Mouse (Mus musculus): ENCODE results near the gene Sipa1l1. TPM values are rescaled to one million over a fixed set of nuclear protein-coding genes. Genes with fewer than 3 reads are reported as not detected.

The Sipa1l1 gene
- total and polyA plus RNA-seq, 3 experiments, result 13.6 to 36.7 (median 23.6) TPM

DNA sequence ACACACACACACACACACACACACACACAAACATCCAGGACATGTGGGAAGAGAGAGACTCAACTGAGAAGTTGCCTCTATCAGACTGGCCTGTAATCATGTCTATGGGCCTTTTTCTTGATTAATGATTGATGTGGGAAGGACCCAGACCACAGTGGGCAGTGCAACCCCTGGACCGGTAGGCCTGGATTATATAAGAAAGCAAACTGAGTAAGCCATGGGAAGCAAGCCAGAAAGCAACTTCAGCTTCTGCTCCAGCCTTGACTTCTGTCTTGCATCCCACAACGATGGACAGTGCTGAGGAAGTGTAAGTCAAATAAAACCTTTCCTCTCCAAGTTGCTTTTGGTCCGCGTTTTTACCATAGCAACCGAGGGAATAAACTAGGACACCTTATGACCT is 298.1 kb downstream of the Sipa1l1 start:
- TF ChIP-seq IRF4 (IDR thresholded peaks at IDR 0.05; ENCODE audit: low read depth, low read length), result no peak
- TF ChIP-seq NRF1 (IDR thresholded peaks at IDR 0.05; ENCODE audit: low read depth, low read length), result no peak
- TF ChIP-seq TCF12 (IDR thresholded peaks at IDR 0.05; ENCODE audit: low read depth, low read length), result no peak
- TF ChIP-seq TBP (conservative IDR thresholded peaks at IDR 0.05; ENCODE audit: low read depth, low read length), result no peak
- TF ChIP-seq ZC3H11A (IDR thresholded peaks at IDR 0.05; ENCODE audit: low read depth, low read length), result no peak
- no peak for TF ChIP-seq MAZ (IDR thresholded peaks at IDR 0.05; ENCODE audit: low read depth, low read length)
- TF ChIP-seq RAD21 (IDR thresholded peaks at IDR 0.05; ENCODE audit: low read depth, low read length), result no peak
- no peak for TF ChIP-seq BHLHE40 (IDR thresholded peaks at IDR 0.05; ENCODE audit: low read depth, low read length)
- TF ChIP-seq USF1 (IDR thresholded peaks at IDR 0.05; ENCODE audit: low read depth, low read length), result no peak
- no peak for TF ChIP-seq JUND (conservative IDR thresholded peaks at IDR 0.05; ENCODE audit: low read depth, low read length)
- no peak for TF ChIP-seq E2F4 (IDR thresholded peaks at IDR 0.05; ENCODE audit: insufficient replicate concordance, low read depth, low read length)
- TF ChIP-seq POLR2A (IDR thresholded peaks at IDR 0.05; ENCODE audit: low read depth, low read length), result no peak
- TF ChIP-seq UBTF (IDR thresholded peaks at IDR 0.05; ENCODE audit: low read depth, low read length), result no peak
- no peak for TF ChIP-seq CHD1 (IDR thresholded peaks at IDR 0.05; ENCODE audit: low read depth, low read length)
- no peak for TF ChIP-seq POLR2AphosphoS2 (IDR thresholded peaks at IDR 0.05; ENCODE audit: low read depth, low read length)
- no peak for TF ChIP-seq GABPA (IDR thresholded peaks at IDR 0.05; ENCODE audit: insufficient replicate concordance, low read depth, low read length)
- no peak for TF ChIP-seq MAX (IDR thresholded peaks at IDR 0.05; ENCODE audit: low read length)
- no peaks in the 10 kb centered on the region for H3K36me3 ChIP-seq (replicated peaks in 1 of 2; ENCODE audit: control insufficient read depth in 1 of 2, insufficient read depth in 1 of 2, low read length in 1 of 2)
- H3K79me2 ChIP-seq (replicated peaks; ENCODE audit: control insufficient read depth, extremely low read depth, insufficient read depth, poor library complexity, severe bottlenecking), result no peaks in the 10 kb centered on the region
- H3K4me1 ChIP-seq (ENCODE audit: control insufficient read depth in 1 of 2, insufficient read depth in 2 of 2), result peaks cover 7 to 37% of the 10 kb centered on the region in 2 experiments; a peak in 2 of 4 replicates
- no peak overlapping the region for H3K4me2 ChIP-seq (ENCODE audit: insufficient read depth, low read depth, poor library complexity, severe bottlenecking)
- no peaks in the 10 kb centered on the region for H3K9me3 ChIP-seq (replicated peaks; ENCODE audit: low read length)
- in situ Hi-C loops (cut with MboI; ENCODE audit: low pct_ligation_motif_present, low pct_unique_long_range_greater_than_20kb, low sequenced_read_pairs), result loop anchor here (25.0 kb wide), 1 partner anchor 655 kb away; no protein-coding TSS in a partner anchor
- H3K4me3 ChIP-seq (replicated peaks in 1 of 3; ENCODE audit: low read depth in 2 of 3, low read length in 2 of 3, poor library complexity in 1 of 3), result no peak overlapping the region
- H3K27ac ChIP-seq (ENCODE audit: insufficient read depth, low read depth), result no peak overlapping the region
- H3K9ac ChIP-seq (ENCODE audit: insufficient read depth, low read depth), result no peak overlapping the region
- no peaks in the 10 kb centered on the region for H3K27me3 ChIP-seq (replicated peaks)
- dilution Hi-C loops (cut with MboI; ENCODE audit: extremely low pct_ligation_motif_present, extremely low pct_unique_long_range_greater_than_20kb, low sequenced_read_pairs), result no loop called here
- no peak for DNase-seq (ENCODE audit: extremely low read depth)

GRCm38 (mm10) chr12:82467641-82468040 is 298.5 kb downstream of the Sipa1l1 start:
- Histone ChIP-seq H3K36me3 (replicated peaks in 1 of 2; ENCODE audit: control insufficient read depth in 1 of 2, insufficient read depth in 1 of 2, low read length in 1 of 2) (no peaks in the 10 kb centered on the region), H3K4me1 (ENCODE audit: control insufficient read depth in 1 of 2, insufficient read depth in 2 of 2) (peaks cover 7 to 41% of the 10 kb centered on the region in 2 experiments; a peak in 3 of 4 replicates), H3K4me2 (ENCODE audit: insufficient read depth, low read depth, poor library complexity, severe bottlenecking) (no peak overlapping the region), H3K27me3 (replicated peaks) (no peaks in the 10 kb centered on the region), H3K27ac (ENCODE audit: insufficient read depth, low read depth) (no peak overlapping the region), H3K9me3 (replicated peaks; ENCODE audit: low read length) (no peaks in the 10 kb centered on the region), H3K79me2 (replicated peaks; ENCODE audit: control insufficient read depth, extremely low read depth, insufficient read depth, poor library complexity, severe bottlenecking) (no peaks in the 10 kb centered on the region), H3K4me3 (replicated peaks in 1 of 3; ENCODE audit: low read depth in 2 of 3, low read length in 2 of 3, poor library complexity in 1 of 3) (no peak overlapping the region), H3K9ac (ENCODE audit: insufficient read depth, low read depth) (no peak overlapping the region)
- dilution Hi-C loops (cut with MboI; ENCODE audit: extremely low pct_ligation_motif_present, extremely low pct_unique_long_range_greater_than_20kb, low sequenced_read_pairs), result no loop called here
- TF ChIP-seq ZMIZ1 (IDR thresholded peaks at IDR 0.05; ENCODE audit: low read depth, low read length) (no peak), ETS1 (conservative IDR thresholded peaks at IDR 0.05; ENCODE audit: low read depth, low read length) (no peak), SMC3 (IDR thresholded peaks at IDR 0.05; ENCODE audit: low read depth, low read length) (peak; percentile 31), RAD21 (IDR thresholded peaks at IDR 0.05; ENCODE audit: low read depth, low read length) (peak; percentile 41), CTCF (conservative IDR thresholded peaks at IDR 0.05 in 1 of 2, IDR thresholded peaks at IDR 0.05 in 1 of 2; ENCODE audit: low read depth in 2 of 2, low read length in 2 of 2) (peak in 1 of 2 experiments; percentile 47; a peak in 2 of 4 replicates)
- in situ Hi-C loops (cut with MboI; ENCODE audit: low pct_ligation_motif_present, low pct_unique_long_range_greater_than_20kb, low sequenced_read_pairs), result loop anchor here (25.0 kb wide), 1 partner anchor 655 kb away; no protein-coding TSS in a partner anchor
- DNase-seq (ENCODE audit: extremely low read depth), result no peak
